Mouse (Mus musculus) kidney, embryonic 15.5 days (tissue): ENCODE results near the gene Olfr961. TPM values are rescaled to one million over a fixed set of nuclear protein-coding genes. Genes with fewer than 3 reads are reported as not detected.

ENCODE experiments used
- ATAC-seq: fragments of 200-750 bp; cut with Nextera tagmentation; replicated peaks from 2 replicates; pipeline ENCODE4 v1.8.0; 2017; ENCODE audit warnings: moderate TSS enrichment; ENCODE audit not compliant: low FRiP score
- H3K27ac ChIP-seq: fragments of 300-500 bp; sonication (generic); 2 replicates; pipeline ENCODE4 v1.5.1; 2015; ENCODE audit warnings: mild to moderate bottlenecking, inconsistent platforms
- H3K27me3 ChIP-seq: fragments of 300-500 bp; sonication (generic); 2 replicates; pipeline ENCODE4 v1.6.1; 2015; ENCODE audit warnings: inconsistent platforms
- H3K36me3 ChIP-seq: fragments of 300-500 bp; sonication (generic); 2 replicates; pipeline ENCODE4 v1.6.1; 2015; ENCODE audit warnings: inconsistent platforms
- H3K4me1 ChIP-seq: fragments of 300-500 bp; sonication (generic); 2 replicates; pipeline ENCODE4 v1.6.1; 2015; ENCODE audit warnings: inconsistent platforms
- H3K4me2 ChIP-seq: fragments of 300-500 bp; sonication (generic); 2 replicates; pipeline ENCODE4 v1.6.1; 2015; ENCODE audit warnings: moderate library complexity, mild to moderate bottlenecking, inconsistent platforms
- H3K4me3 ChIP-seq: fragments of 300-500 bp; sonication (generic); replicated peaks from 2 replicates; pipeline ENCODE4 v1.5.1; 2015; ENCODE audit warnings: mild to moderate bottlenecking, inconsistent platforms
- H3K9ac ChIP-seq: fragments of 300-500 bp; sonication (generic); 2 replicates; pipeline ENCODE4 v1.6.1; 2015; ENCODE audit warnings: mild to moderate bottlenecking, inconsistent platforms
- H3K9me3 ChIP-seq: fragments of 300-500 bp; sonication (generic); replicated peaks from 2 replicates; pipeline ENCODE4 v1.6.1; 2016; ENCODE audit warnings: inconsistent platforms
- WGBS: fragments of 180-500 bp; shearing (Covaris S2); methylation state at CpG from one replicate; pipeline ENCODE4 v1.1.7; 2015; ENCODE audit warnings: mixed read lengths; 5-methylcytosine and 5-hydroxymethylcytosine counted together
- polyA plus RNA-seq: library from polyadenylated mRNA; unstranded; fragments of >200 nt; fragmentation: Nextera tagmentation; extraction: Ambion mirVana; gene quantifications from 2 replicates; pipeline ENCODE4 v1.2.1, GENCODE M21; 2015

Olfr961 gene
- polyA plus RNA-seq, 1 experiment from 2014 or later = not detected

GRCm38 (mm10) chr9:39647382-39647781 is 2.5 kb downstream of the Olfr961 start:
- WGBS = 88% methylated on average over 4 of the region's 4 CpGs
- no peak overlapping the region for H3K4me3 ChIP-seq
- ATAC-seq = no peak
- no peaks in the 10 kb centered on the region for H3K36me3 ChIP-seq
- no peak overlapping the region for H3K4me2 ChIP-seq
- no peaks in the 10 kb centered on the region for H3K4me1 ChIP-seq
- H3K9ac ChIP-seq = no peak overlapping the region
- no peaks in the 10 kb centered on the region for H3K27me3 ChIP-seq
- H3K27ac ChIP-seq = no peak overlapping the region
- no peaks in the 10 kb centered on the region for H3K9me3 ChIP-seq

GRCm38 (mm10) chr9:39654756-39655396 is 10.0 kb downstream of the Olfr961 start:
- WGBS = 74% methylated on average over 6 of the region's 6 CpGs
- H3K4me3 ChIP-seq = no peak overlapping the region
- H3K27me3 ChIP-seq = no peaks in the 10 kb centered on the region
- no peaks in the 10 kb centered on the region for H3K9me3 ChIP-seq
- no peak overlapping the region for H3K9ac ChIP-seq
- H3K36me3 ChIP-seq = no peaks in the 10 kb centered on the region
- no peak overlapping the region for H3K4me2 ChIP-seq
- no peak overlapping the region for H3K27ac ChIP-seq
- H3K4me1 ChIP-seq = no peaks in the 10 kb centered on the region
- ATAC-seq = no peak

- no peak within 1 kb of the TSS for H3K4me3 ChIP-seq
- no peak within 1 kb of the TSS for H3K9ac ChIP-seq
- no peaks in the 10 kb centered on the region for H3K27me3 ChIP-seq
- H3K27ac ChIP-seq = no peak within 1 kb of the TSS
- no peaks in the 10 kb centered on the region for H3K9me3 ChIP-seq
- no peaks in the 10 kb centered on the region for H3K4me1 ChIP-seq
- H3K4me2 ChIP-seq = no peak within 1 kb of the TSS
- ATAC-seq = no peak
- 95% methylated on average over 1 of the region's 1 CpGs for WGBS
- no peaks in the 10 kb centered on the region for H3K36me3 ChIP-seq
Observed at GRCm38 (mm10) chr9:39666905-39667304, 22.0 kb downstream of the Olfr961 start, which contains the start of gene Olfr963. TSS of gene Olfr963 (plus strand) at chr9:39667205.

GRCm38 (mm10) chr9:39669723-39670122 is 24.8 kb downstream of the Olfr961 start:
- 84% methylated on average over 2 of the region's 2 CpGs for WGBS
- no peak overlapping the region for H3K27ac ChIP-seq
- H3K27me3 ChIP-seq = no peaks in the 10 kb centered on the region
- no peaks in the 10 kb centered on the region for H3K36me3 ChIP-seq
- H3K4me3 ChIP-seq = no peak overlapping the region
- H3K4me1 ChIP-seq = no peaks in the 10 kb centered on the region
- H3K4me2 ChIP-seq = no peak overlapping the region
- ATAC-seq = no peak
- no peak overlapping the region for H3K9ac ChIP-seq
- no peaks in the 10 kb centered on the region for H3K9me3 ChIP-seq

- no peak overlapping the region for H3K4me3 ChIP-seq
- no peaks in the 10 kb centered on the region for H3K9me3 ChIP-seq
- H3K27ac ChIP-seq = no peak overlapping the region
- no peak for ATAC-seq
- no peaks in the 10 kb centered on the region for H3K36me3 ChIP-seq
- no peak overlapping the region for H3K4me2 ChIP-seq
- no peaks in the 10 kb centered on the region for H3K27me3 ChIP-seq
- H3K4me1 ChIP-seq = no peaks in the 10 kb centered on the region
- 85% methylated on average over 2 of the region's 2 CpGs for WGBS
- no peak overlapping the region for H3K9ac ChIP-seq
Observed at GRCm38 (mm10) chr9:39674820-39675219, 29.9 kb downstream of the Olfr961 start.

- no peak for ATAC-seq
- Histone ChIP-seq H3K36me3 (no peaks in the 10 kb centered on the region), H3K27me3 (no peaks in the 10 kb centered on the region), H3K27ac (no peak overlapping the region), H3K9me3 (no peaks in the 10 kb centered on the region), H3K4me3 (no peak overlapping the region), H3K4me1 (no peaks in the 10 kb centered on the region), H3K4me2 (no peak overlapping the region), H3K9ac (no peak overlapping the region)
- 88% methylated on average over 2 of the region's 2 CpGs for WGBS
Observed at GRCm38 (mm10) chr9:39678557-39678956, 33.7 kb downstream of the Olfr961 start.

GRCm38 (mm10) chr9:39679280-39679679 is 34.4 kb downstream of the Olfr961 start:
- no peak overlapping the region for H3K9ac ChIP-seq

More at GRCm38 (mm10) chr9:39679280-39679679, 34.4 kb downstream of the Olfr961 start:
- ATAC-seq = no peak
- whole genome bisulfite sequencing = 62% methylated on average over 2 of the region's 2 CpGs
- Histone ChIP-seq H3K27ac (no peak overlapping the region), H3K9me3 (no peaks in the 10 kb centered on the region), H3K27me3 (no peaks in the 10 kb centered on the region), H3K4me1 (no peaks in the 10 kb centered on the region), H3K4me3 (no peak overlapping the region), H3K4me2 (no peak overlapping the region), H3K36me3 (no peaks in the 10 kb centered on the region)

Other genes starting within 250 kb of the Olfr961 start
- gene Olfr952, start 217.9 kb upstream of the Olfr961 start, polyA plus RNA-seq = not detected in 2 replicates
- not detected in 2 replicates for gene Olfr954, start 188.4 kb upstream of the Olfr961 start, polyA plus RNA-seq
- not detected in 2 replicates for gene Olfr955, start 173.1 kb upstream of the Olfr961 start, polyA plus RNA-seq
- gene Olfr44, start 151.1 kb upstream of the Olfr961 start, polyA plus RNA-seq = not detected in 2 replicates
- not detected in 2 replicates for gene Olfr957, start 129.3 kb upstream of the Olfr961 start, polyA plus RNA-seq
- not detected in 2 replicates for gene Olfr958, start 91.0 kb upstream of the Olfr961 start, polyA plus RNA-seq
- gene Olfr959, start 69.5 kb upstream of the Olfr961 start, polyA plus RNA-seq = not detected in 2 replicates
- 22.0 and 23.4 TPM in 2 replicates for gene AW551984, start 40.7 kb upstream of the Olfr961 start, polyA plus RNA-seq
- gene Olfr148, start 34.4 kb upstream of the Olfr961 start, polyA plus RNA-seq = not detected in 2 replicates
- 0.16 TPM in 1 of 2 replicates, not detected in the other for gene Olfr960, start 23.7 kb upstream of the Olfr961 start, polyA plus RNA-seq
- gene Olfr963, start 22.1 kb downstream of the Olfr961 start, polyA plus RNA-seq = not detected in 2 replicates
- gene Olfr149, start 62.0 kb downstream of the Olfr961 start, polyA plus RNA-seq = not detected in 2 replicates
- gene Olfr965, start 66.3 kb downstream of the Olfr961 start, polyA plus RNA-seq = not detected in 2 replicates
- not detected in 2 replicates for gene Olfr150, start 85.9 kb downstream of the Olfr961 start, polyA plus RNA-seq
- not detected in 2 replicates for gene Olfr967, start 101.2 kb downstream of the Olfr961 start, polyA plus RNA-seq
- gene Olfr968, start 138.2 kb downstream of the Olfr961 start, polyA plus RNA-seq = not detected in 2 replicates
- gene Olfr969, start 145.9 kb downstream of the Olfr961 start, polyA plus RNA-seq = not detected in 2 replicates
- gene Olfr970, start 163.8 kb downstream of the Olfr961 start, polyA plus RNA-seq = not detected in 2 replicates
- not detected in 2 replicates for gene Olfr971, start 191.8 kb downstream of the Olfr961 start, polyA plus RNA-seq
- not detected in 2 replicates for gene Olfr972, start 221.3 kb downstream of the Olfr961 start, polyA plus RNA-seq